ENCODE assay signal across 37 mouse cellular contexts in genomic region chr7:52055831-52056230, GRCm38 (mm10). TPM values are rescaled to one million over a fixed set of nuclear protein-coding genes. Genes with fewer than 3 reads are reported as not detected.
DNase-seq lines count a peak whose midpoint lies in the region; ATAC-seq and TF ChIP-seq lines count a peak whose summit lies in the region.
"Had no signal": no experiment of that assay in that cellular context is flagged by ENCODE, and none has a peak within 500 bp of the region (broad histone marks: within the 10 kb centered on the region; RNA-seq: fewer than 3 reads in every experiment).

No protein-coding gene starts in this region.

- H3K4me1 ChIP-seq in forebrain, embryonic 16.5 days (replicated peaks; ENCODE audit: control insufficient read depth, insufficient read depth, low read length), result 0 out of 2 replicates have a peak, but pooled peaks cover 3% of the 10 kb centered on the region
- no peaks in the 10 kb centered on the region for H3K4me1 ChIP-seq in forebrain, postnatal 0 days (ENCODE audit: insufficient read depth)
- H3K4me1 ChIP-seq in kidney, embryonic 14.5 days (ENCODE audit: control insufficient read depth, insufficient read depth, low read length), result no peaks in the 10 kb centered on the region
- H3K4me1 ChIP-seq in lung, embryonic 16.5 days (replicated peaks; ENCODE audit: control insufficient read depth, insufficient read depth, low read length), result no peaks in the 10 kb centered on the region
- H3K4me1 ChIP-seq: embryonic facial prominence, embryonic 10.5 days; embryonic facial prominence, embryonic 15.5 days; heart, embryonic 10.5 days; heart, embryonic 15.5 days; hindbrain, embryonic 12.5 days; limb, embryonic 10.5 days; limb, embryonic 15.5 days; liver, embryonic 15.5 days had no signal

- no peak overlapping the region for H3K4me3 ChIP-seq in forebrain, embryonic 16.5 days (replicated peaks; ENCODE audit: low read length)
- H3K4me3 ChIP-seq in forebrain, postnatal 0 days (ENCODE audit: low read depth, low read length), result no peak overlapping the region
- H3K4me3 ChIP-seq in kidney, embryonic 14.5 days (ENCODE audit: low read length), result no peak overlapping the region
- no peak overlapping the region for H3K4me3 ChIP-seq in lung, embryonic 16.5 days (ENCODE audit: low read length)
- H3K4me3 ChIP-seq: embryonic facial prominence, embryonic 10.5 days; embryonic facial prominence, embryonic 15.5 days; heart, embryonic 10.5 days; heart, embryonic 15.5 days; hindbrain, embryonic 12.5 days; limb, embryonic 10.5 days; limb, embryonic 15.5 days; liver, embryonic 15.5 days; myocyte had no signal

- H3K27ac ChIP-seq in forebrain, embryonic 16.5 days (ENCODE audit: low read length), result no peak overlapping the region
- H3K27ac ChIP-seq in forebrain, postnatal 0 days (ENCODE audit: low read depth, low read length), result no peak overlapping the region
- no peak overlapping the region for H3K27ac ChIP-seq in kidney, embryonic 14.5 days (ENCODE audit: low read depth, low read length)
- H3K27ac ChIP-seq in lung, embryonic 16.5 days (ENCODE audit: low read length), result no peak overlapping the region
- H3K27ac ChIP-seq: embryonic facial prominence, embryonic 10.5 days; embryonic facial prominence, embryonic 15.5 days; heart, embryonic 10.5 days; heart, embryonic 15.5 days; hindbrain, embryonic 12.5 days; limb, embryonic 10.5 days; limb, embryonic 15.5 days; liver, embryonic 15.5 days had no signal

- H3K9me3 ChIP-seq in forebrain, embryonic 16.5 days (ENCODE audit: control insufficient read depth, low read length), result no peaks in the 10 kb centered on the region
- H3K9me3 ChIP-seq in forebrain, postnatal 0 days (ENCODE audit: low read length), result no peaks in the 10 kb centered on the region
- H3K9me3 ChIP-seq in kidney, embryonic 14.5 days (ENCODE audit: control insufficient read depth, low read length), result no peaks in the 10 kb centered on the region
- H3K9me3 ChIP-seq in lung, embryonic 16.5 days (ENCODE audit: control insufficient read depth, low read length), result no peaks in the 10 kb centered on the region
- H3K9me3 ChIP-seq: embryonic facial prominence, embryonic 10.5 days; embryonic facial prominence, embryonic 15.5 days; heart, embryonic 10.5 days; heart, embryonic 15.5 days; hindbrain, embryonic 12.5 days; limb, embryonic 10.5 days; limb, embryonic 15.5 days; liver, embryonic 15.5 days had no signal

- 33% methylated on average over 2 of the region's 2 CpGs for WGBS in forebrain, embryonic 16.5 days
- 38% methylated on average over 2 of the region's 2 CpGs for WGBS in forebrain, postnatal 0 days
- WGBS in kidney, embryonic 14.5 days, result 81% methylated on average over 2 of the region's 2 CpGs
- WGBS in lung, embryonic 16.5 days, result 42% methylated on average over 2 of the region's 2 CpGs

- DNase-seq in forebrain, postnatal 0 days, result no peak
- peak; percentile 60 for DNase-seq in kidney, adult 9 months
- DNase-seq in lung, postnatal 4 days, result no peak
- DNase-seq in spleen, adult 18-20 months, result no peak
- DNase-seq: B cell, adult 2 months; cerebellum, adult 8-10 months; cerebellum, postnatal 25 days; gastrocnemius, postnatal 25 days; heart, adult 11 months; layer of hippocampus, adult 9-11 months; thymus, postnatal 4 days had no signal

- H3K27me3 ChIP-seq in forebrain, embryonic 16.5 days (replicated peaks; ENCODE audit: control insufficient read depth, insufficient read depth, low read length), result no peaks in the 10 kb centered on the region
- H3K27me3 ChIP-seq in forebrain, postnatal 0 days (ENCODE audit: insufficient read depth, low read length), result no peaks in the 10 kb centered on the region
- no peaks in the 10 kb centered on the region for H3K27me3 ChIP-seq in kidney, embryonic 14.5 days (ENCODE audit: control insufficient read depth, insufficient read depth, low read length)
- no peaks in the 10 kb centered on the region for H3K27me3 ChIP-seq in lung, embryonic 16.5 days (ENCODE audit: control insufficient read depth, insufficient read depth, low read depth, low read length)
- H3K27me3 ChIP-seq: embryonic facial prominence, embryonic 15.5 days; heart, embryonic 15.5 days; hindbrain, embryonic 12.5 days; limb, embryonic 15.5 days; liver, embryonic 15.5 days had no signal

- no peak overlapping the region for H3K9ac ChIP-seq in forebrain, embryonic 16.5 days (replicated peaks; ENCODE audit: low read depth, low read length)
- H3K9ac ChIP-seq in forebrain, postnatal 0 days, result no peak overlapping the region
- no peak overlapping the region for H3K9ac ChIP-seq in kidney, embryonic 14.5 days (ENCODE audit: low read depth, low read length)
- H3K9ac ChIP-seq in lung, embryonic 16.5 days (ENCODE audit: low read length), result no peak overlapping the region
- H3K9ac ChIP-seq: embryonic facial prominence, embryonic 15.5 days; heart, embryonic 15.5 days; hindbrain, embryonic 12.5 days; limb, embryonic 15.5 days; liver, embryonic 15.5 days had no signal

- no peak for TF ChIP-seq CTCF in forebrain, postnatal 0 days (IDR thresholded peaks at IDR 0.05; ENCODE audit: low read depth)

- H3K36me3 ChIP-seq in forebrain, embryonic 16.5 days (ENCODE audit: control insufficient read depth, insufficient read depth), result no peaks in the 10 kb centered on the region
- H3K36me3 ChIP-seq in forebrain, postnatal 0 days (ENCODE audit: insufficient read depth), result no peaks in the 10 kb centered on the region
- no peaks in the 10 kb centered on the region for H3K36me3 ChIP-seq in kidney, embryonic 14.5 days (ENCODE audit: control insufficient read depth, insufficient read depth, low read length)
- no peaks in the 10 kb centered on the region for H3K36me3 ChIP-seq in lung, embryonic 16.5 days (ENCODE audit: control insufficient read depth, insufficient read depth, low read length)
- H3K36me3 ChIP-seq: embryonic facial prominence, embryonic 10.5 days; embryonic facial prominence, embryonic 15.5 days; heart, embryonic 10.5 days; heart, embryonic 15.5 days; hindbrain, embryonic 12.5 days; limb, embryonic 10.5 days; limb, embryonic 15.5 days; liver, embryonic 15.5 days had no signal

- H3K4me2 ChIP-seq in forebrain, embryonic 16.5 days (ENCODE audit: low read length), result no peak overlapping the region
- no peak overlapping the region for H3K4me2 ChIP-seq in forebrain, postnatal 0 days (ENCODE audit: low read depth)
- no peak overlapping the region for H3K4me2 ChIP-seq in kidney, embryonic 14.5 days (replicated peaks; ENCODE audit: low read depth, low read length)
- H3K4me2 ChIP-seq in lung, embryonic 16.5 days (ENCODE audit: low read depth, low read length), result no peak overlapping the region
- H3K4me2 ChIP-seq: embryonic facial prominence, embryonic 15.5 days; heart, embryonic 15.5 days; hindbrain, embryonic 12.5 days; limb, embryonic 15.5 days; liver, embryonic 15.5 days; midbrain, embryonic 11.5 days had no signal

- peak; percentile 38; the same call in 1 of the 2 replicates for ATAC-seq in forebrain, embryonic 16.5 days
- ATAC-seq in forebrain, postnatal 0 days, result no peak
- ATAC-seq in kidney, embryonic 14.5 days (ENCODE audit: low FRiP score, low TSS enrichment), result no peak
- ATAC-seq in lung, embryonic 16.5 days (ENCODE audit: low read depth), result peak; percentile 38; the same call in 1 of the 2 replicates
- ATAC-seq: intestine, embryonic 16.5 days; lung, postnatal 0 days had no signal

RNA-seq across cellular contexts. Expression of gene 1700015G11Rik, which starts 40.3 kb away (rescaled TPM):
- polyA plus RNA-seq in forebrain, embryonic 16.5 days (2015; fragmentation: Nextera tagmentation; extraction: Ambion mirVana), result not detected in 2 replicates
- total RNA-seq in forebrain, postnatal 0 days (2014; rRNA removed), result not detected in 2 replicates
- polyA plus RNA-seq in forebrain, postnatal 0 days (2015; fragmentation: Nextera tagmentation; extraction: Ambion mirVana), result not detected in 2 replicates
- not detected in 2 replicates for polyA plus RNA-seq in kidney, embryonic 14.5 days (2014; fragmentation: Nextera tagmentation; extraction: Ambion mirVana)
- not detected in 2 replicates for polyA plus RNA-seq in lung, embryonic 16.5 days (2015; fragmentation: Nextera tagmentation; extraction: Ambion mirVana)
- total RNA-seq: adrenal gland, adult 18-20 months; adrenal gland, postnatal 4 days; gastrocnemius, adult 18-20 months; gastrocnemius, postnatal 25 days; heart, postnatal 25 days; left cerebral cortex, postnatal 10 days; megakaryocyte progenitor cell, adult 5-6 weeks had no signal
- polyA plus RNA-seq: embryonic facial prominence, embryonic 10.5 days; embryonic facial prominence, embryonic 15.5 days; frontal cortex, adult 2 months; heart, embryonic 10.5 days; heart, embryonic 15.5 days; hindbrain, embryonic 12.5 days; intestine, embryonic 16.5 days; limb, embryonic 10.5 days; limb, embryonic 15.5 days; liver, embryonic 15.5 days; lung, postnatal 0 days; midbrain, embryonic 11.5 days; midbrain, embryonic 16.5 days; myocyte; neural tube, embryonic 14.5 days; stomach, embryonic 14.5 days; thymus, postnatal 0 days had no signal

RNA-seq across cellular contexts. Expression of gene Svip, which starts 50.0 kb away (rescaled TPM):
- polyA plus RNA-seq in forebrain, embryonic 16.5 days (2015; fragmentation: Nextera tagmentation; extraction: Ambion mirVana), result 26.6 and 27.5 TPM in 2 replicates
- 20.2 and 22.9 TPM in 2 replicates for total RNA-seq in forebrain, postnatal 0 days (2014; rRNA removed)
- polyA plus RNA-seq in forebrain, postnatal 0 days (2015; fragmentation: Nextera tagmentation; extraction: Ambion mirVana), result 12.5 and 16.0 TPM in 2 replicates
- polyA plus RNA-seq in kidney, embryonic 14.5 days (2014; fragmentation: Nextera tagmentation; extraction: Ambion mirVana), result 7.5 and 10.7 TPM in 2 replicates
- 7.3 and 7.6 TPM in 2 replicates for polyA plus RNA-seq in lung, embryonic 16.5 days (2015; fragmentation: Nextera tagmentation; extraction: Ambion mirVana)

Comparison
In these comparisons a context has a peak if more than half of its experiments do, and no peak if none do; other contexts are left out.
1. ATAC-seq: peak in forebrain, embryonic 16.5 days (single experiment) and lung, embryonic 16.5 days (single experiment); none in forebrain, postnatal 0 days (single experiment) and kidney, embryonic 14.5 days (single experiment).